Mouse (Mus musculus) forebrain, embryonic 16.5 days (tissue): ENCODE results near the gene Pptc7. TPM values are rescaled to one million over a fixed set of nuclear protein-coding genes. Genes with fewer than 3 reads are reported as not detected.
A peak's percentile ranks its signal among the peaks of the same experiment; 100 is the strongest.

Source experiments
- ATAC-seq: fragments of 200-750 bp; cut with Nextera tagmentation; 2 replicates; pipeline ENCODE4 v1.8.0; 2017; ENCODE audit warnings: mild to moderate bottlenecking, moderate library complexity
- H3K27ac ChIP-seq: fragments of 300-500 bp; sonication (generic); 2 replicates; pipeline ENCODE4 v1.5.1; 2014; ENCODE audit warnings: low read length, control low read depth
- H3K27me3 ChIP-seq: fragments of 300-500 bp; sonication (generic); replicated peaks from 2 replicates; pipeline ENCODE4 v1.6.1; 2014; ENCODE audit warnings: low read length; ENCODE audit not compliant: control insufficient read depth, insufficient read depth
- H3K36me3 ChIP-seq: fragments of 300-500 bp; sonication (generic); 2 replicates; pipeline ENCODE4 v1.6.1; 2014; ENCODE audit not compliant: control insufficient read depth, insufficient read depth
- H3K4me1 ChIP-seq: fragments of 300-500 bp; sonication (generic); replicated peaks from 2 replicates; pipeline ENCODE4 v1.6.1; 2014; ENCODE audit warnings: low read length; ENCODE audit not compliant: control insufficient read depth, insufficient read depth
- H3K4me2 ChIP-seq: fragments of 300-500 bp; sonication (generic); 2 replicates; pipeline ENCODE4 v1.6.1; 2014; ENCODE audit warnings: mild to moderate bottlenecking, low read length, control low read depth
- H3K4me3 ChIP-seq: fragments of 300-500 bp; sonication (generic); replicated peaks from 2 replicates; pipeline ENCODE4 v1.5.1; 2014; ENCODE audit warnings: mild to moderate bottlenecking, low read length, control low read depth
- H3K9ac ChIP-seq: fragments of 300-500 bp; sonication (generic); replicated peaks from 2 replicates; pipeline ENCODE4 v1.6.1; 2014; ENCODE audit warnings: low read depth, low read length, control low read depth
- H3K9me3 ChIP-seq: fragments of 300-500 bp; sonication (generic); 2 replicates; pipeline ENCODE4 v1.6.1; 2016; ENCODE audit warnings: low read length; ENCODE audit not compliant: control insufficient read depth
- WGBS: fragments of 180-500 bp; shearing (Covaris S2); extraction: QIAGEN DNeasy Blood & Tissue Kit; methylation state at CpG from one replicate; pipeline ENCODE4 v1.1.7; 2014; 5-methylcytosine and 5-hydroxymethylcytosine counted together
- polyA plus RNA-seq: library from polyadenylated mRNA; unstranded; fragments of >200 nt; fragmentation: Nextera tagmentation; extraction: Ambion mirVana; gene quantifications from 2 replicates; pipeline ENCODE4 v1.2.1, GENCODE M21; 2015

Gene Pptc7
- polyA plus RNA-seq, 1 experiment from 2014 or later: 8.2 TPM

GRCm38 (mm10) chr5:122245186-122245585, 39.0 kb upstream of the Pptc7 start:
- Histone ChIP-seq H3K4me3 (no peak overlapping the region), H3K36me3 (peaks cover 3% of the 10 kb centered on the region; the same call in 1 of the 2 replicates), H3K4me1 (peaks cover 26% of the 10 kb centered on the region), H3K4me2 (no peak overlapping the region), H3K27me3 (no peaks in the 10 kb centered on the region), H3K27ac (0 out of 2 replicates have a peak overlapping the region, but pooled peaks have one; percentile 3), H3K9ac (no peak overlapping the region), H3K9me3 (no peaks in the 10 kb centered on the region)
- 31% methylated on average over 3 of the region's 3 CpGs for WGBS
- ATAC-seq: no peak

- no peaks in the 10 kb centered on the region for H3K27me3 ChIP-seq
- WGBS: 73% methylated on average over 10 of the region's 10 CpGs
- H3K4me1 ChIP-seq: peaks cover 23% of the 10 kb centered on the region
- H3K27ac ChIP-seq: no peak overlapping the region
- H3K4me2 ChIP-seq: no peak overlapping the region
- no peak overlapping the region for H3K9ac ChIP-seq
- H3K4me3 ChIP-seq: no peak overlapping the region
- H3K9me3 ChIP-seq: no peaks in the 10 kb centered on the region
- peaks cover 3% of the 10 kb centered on the region; the same call in 1 of the 2 replicates for H3K36me3 ChIP-seq
- ATAC-seq: no peak
Observed at GRCm38 (mm10) chr5:122246547-122247167, 37.5 kb upstream of the Pptc7 start.

GRCm38 (mm10) chr5:122247529-122247928, 36.6 kb upstream of the Pptc7 start:
- Histone ChIP-seq H3K27me3 (no peaks in the 10 kb centered on the region), H3K4me3 (no peak overlapping the region), H3K4me2 (no peak overlapping the region), H3K36me3 (peaks cover 3% of the 10 kb centered on the region; the same call in 1 of the 2 replicates), H3K9me3 (no peaks in the 10 kb centered on the region), H3K4me1 (peaks cover 30% of the 10 kb centered on the region), H3K9ac (no peak overlapping the region), H3K27ac (no peak overlapping the region)
- 92% methylated on average over 11 of the region's 11 CpGs for WGBS
- ATAC-seq: no peak

- Histone ChIP-seq H3K27me3 (no peaks in the 10 kb centered on the region), H3K4me3 (no peak overlapping the region), H3K27ac (no peak overlapping the region), H3K4me1 (peaks cover 33% of the 10 kb centered on the region), H3K9me3 (no peaks in the 10 kb centered on the region), H3K9ac (no peak overlapping the region), H3K36me3 (peaks cover 3% of the 10 kb centered on the region; the same call in 1 of the 2 replicates), H3K4me2 (no peak overlapping the region)
- no peak for ATAC-seq
- WGBS: 93% methylated on average over 7 of the region's 7 CpGs
Observed at GRCm38 (mm10) chr5:122247934-122248333, 36.2 kb upstream of the Pptc7 start.

DNA sequence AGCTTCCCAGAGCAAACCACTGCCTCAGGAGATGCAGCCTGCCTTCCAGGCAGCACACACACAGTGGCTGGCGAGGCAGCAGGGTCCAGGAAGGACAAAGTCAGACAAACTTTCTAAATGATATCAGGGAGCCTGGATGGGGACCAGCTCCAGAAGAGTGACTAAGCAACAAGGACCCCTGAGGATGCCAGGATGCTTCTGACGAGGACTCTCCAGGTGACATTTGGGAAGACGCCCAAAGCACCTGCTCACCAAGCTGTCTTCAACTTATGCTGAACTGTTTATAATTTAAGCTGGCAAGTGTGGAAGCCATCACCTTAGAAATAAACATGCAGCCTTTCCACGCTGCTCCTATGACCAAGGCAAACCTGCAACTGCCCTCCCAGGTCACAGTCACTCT, 34.9 kb upstream of the Pptc7 start:
- Histone ChIP-seq H3K27ac (no peak overlapping the region), H3K4me3 (no peak overlapping the region), H3K4me2 (no peak overlapping the region), H3K4me1 (peaks cover 23% of the 10 kb centered on the region), H3K9ac (no peak overlapping the region), H3K9me3 (no peaks in the 10 kb centered on the region), H3K27me3 (no peaks in the 10 kb centered on the region), H3K36me3 (peaks cover 5% of the 10 kb centered on the region; the same call in 1 of the 2 replicates)
- 79% methylated on average over 4 of the region's 4 CpGs for WGBS
- ATAC-seq: no peak

DNA sequence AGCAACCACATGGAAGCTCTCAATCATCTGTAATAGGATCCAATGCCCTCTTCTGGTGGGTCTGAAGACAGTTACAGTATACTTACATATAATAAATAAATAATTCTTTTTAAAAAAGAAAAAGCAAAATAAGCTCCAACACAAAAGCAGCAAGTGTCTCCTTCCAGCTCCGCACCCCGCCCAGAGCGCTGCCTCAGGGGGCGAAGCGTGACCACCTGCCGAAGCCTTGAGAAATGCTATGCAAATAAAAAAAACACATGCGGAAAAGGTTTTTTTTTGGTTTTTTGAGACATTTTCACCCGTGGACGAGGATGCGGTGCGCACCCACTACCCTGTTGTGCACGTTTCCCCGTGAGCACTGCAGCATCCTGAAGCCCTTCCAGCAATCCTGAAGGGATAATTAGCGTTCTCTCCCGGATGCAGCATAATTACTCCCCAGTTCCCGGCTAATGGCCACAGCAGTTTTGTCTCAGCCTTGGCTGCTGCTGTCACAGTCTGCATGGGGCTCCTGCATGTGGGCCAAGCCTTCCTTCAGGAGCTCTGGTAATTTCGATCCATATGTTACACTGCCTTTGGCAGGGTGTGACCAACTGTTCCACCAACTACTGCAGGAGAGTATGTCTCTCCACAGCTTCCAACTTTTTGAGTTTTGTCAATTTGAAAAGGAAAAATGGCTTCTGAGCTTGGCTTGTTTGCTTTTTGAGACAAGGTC, 32.1 kb upstream of the Pptc7 start:
- Histone ChIP-seq H3K27me3 (no peaks in the 10 kb centered on the region), H3K4me3 (no peak overlapping the region), H3K9me3 (no peaks in the 10 kb centered on the region), H3K4me2 (no peak overlapping the region), H3K27ac (peak overlapping the region; percentile 59), H3K9ac (no peak overlapping the region), H3K36me3 (peaks cover 7% of the 10 kb centered on the region; the same call in 1 of the 2 replicates), H3K4me1 (peaks cover 13% of the 10 kb centered on the region)
- 58% methylated on average over 17 of the region's 17 CpGs for WGBS
- ATAC-seq: peak; percentile 69

GRCm38 (mm10) chr5:122258027-122258741, 26.0 kb upstream of the Pptc7 start:
- Histone ChIP-seq H3K36me3 (peaks cover 8% of the 10 kb centered on the region; the same call in 1 of the 2 replicates), H3K27ac (no peak overlapping the region), H3K9ac (no peak overlapping the region), H3K9me3 (no peaks in the 10 kb centered on the region), H3K4me2 (no peak overlapping the region), H3K4me3 (no peak overlapping the region), H3K4me1 (peaks cover 9% of the 10 kb centered on the region), H3K27me3 (no peaks in the 10 kb centered on the region)
- no peak for ATAC-seq
- WGBS: 89% methylated on average over 6 of the region's 6 CpGs

DNA sequence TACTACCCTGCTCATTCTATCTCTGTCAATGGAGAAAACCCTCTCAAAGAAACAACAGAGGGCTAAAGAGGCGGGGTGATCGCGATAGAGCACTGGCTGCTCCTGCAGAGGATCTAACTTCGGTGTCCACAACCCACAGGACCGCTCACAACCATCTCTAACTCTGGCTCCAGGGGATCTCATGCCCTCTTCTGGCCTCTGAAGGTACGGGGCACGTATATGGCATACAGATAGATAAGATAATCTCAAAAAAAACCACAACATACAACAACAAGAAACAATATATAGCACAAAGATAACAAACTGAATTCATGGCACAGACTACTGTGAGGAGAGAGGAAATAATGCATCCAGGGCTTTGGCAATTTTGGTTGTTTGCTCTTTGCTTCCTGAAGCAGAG, 22.1 kb upstream of the Pptc7 start:
- Histone ChIP-seq H3K9ac (no peak overlapping the region), H3K4me1 (peaks cover 15% of the 10 kb centered on the region), H3K36me3 (peaks cover 4% of the 10 kb centered on the region; the same call in 1 of the 2 replicates), H3K4me3 (no peak overlapping the region), H3K4me2 (no peak overlapping the region), H3K9me3 (no peaks in the 10 kb centered on the region), H3K27ac (no peak overlapping the region), H3K27me3 (no peaks in the 10 kb centered on the region)
- no peak for ATAC-seq
- WGBS: 68% methylated on average over 7 of the region's 7 CpGs
